Mouse (Mus musculus): ENCODE data around the gene Gm614. TPM values are rescaled to one million over a fixed set of nuclear protein-coding genes. Genes with fewer than 3 reads are reported as not detected.
A peak's percentile ranks its signal among the peaks of the same experiment; 100 is the strongest.

The Gm614 gene
- polyA plus RNA-seq, 2 experiments: 0.15 TPM; not detected in 1

- Histone ChIP-seq H3K4me1 (ENCODE audit: control insufficient read depth, insufficient read depth, low read length) (no peaks in the 10 kb centered on the region), H3K9ac (ENCODE audit: low read depth, low read length, severe bottlenecking) (peak overlapping the region; percentile 49), H3K27me3 (ENCODE audit: control insufficient read depth, insufficient read depth, low read length) (no peaks in the 10 kb centered on the region), H3K36me3 (ENCODE audit: control insufficient read depth, insufficient read depth, low read length) (peaks cover 20% of the 10 kb centered on the region; the same call in 1 of the 2 replicates), H3K27ac (replicated peaks; ENCODE audit: low read depth, low read length) (no peak overlapping the region; the same call in 1 of the 2 replicates), H3K4me3 (replicated peaks; ENCODE audit: low read length) (peak overlapping the region; percentile 50), H3K4me2 (replicated peaks; ENCODE audit: low read depth, low read length, severe bottlenecking) (peak overlapping the region; percentile 43), H3K9me3 (ENCODE audit: control insufficient read depth, low read length) (no peaks in the 10 kb centered on the region)
- no peak for DNase-seq (ENCODE audit: low spot score)
- no peak for ATAC-seq (ENCODE audit: low FRiP score, low read depth)
- no peak for TF ChIP-seq POLR2A (IDR thresholded peaks at IDR 0.05; ENCODE audit: borderline replicate concordance, extremely low read depth, insufficient read depth, insufficient read length)
- WGBS: 33% methylated on average over 6 of the region's 6 CpGs
Observed at GRCm38 (mm10) chrX:101273410-101273809, 9.6 kb upstream of the Gm614 start.

GRCm38 (mm10) chrX:101268755-101269124 lies 4.9 kb upstream of the Gm614 start, which contains the start of gene Gm20489:
Gene Gm20489, minus strand, starts transcription at chrX:101269023.
- TF ChIP-seq POLR2A (IDR thresholded peaks at IDR 0.05; ENCODE audit: borderline replicate concordance, extremely low read depth, insufficient read depth, insufficient read length): no peak
- no peaks in the 10 kb centered on the region for H3K36me3 ChIP-seq (ENCODE audit: control insufficient read depth, insufficient read depth, low read length)
- no peaks in the 10 kb centered on the region for H3K9me3 ChIP-seq (ENCODE audit: control insufficient read depth, low read length)
- ATAC-seq (ENCODE audit: low FRiP score, low read depth) (no peak), DNase-seq (ENCODE audit: low spot score) (no peak)
- H3K4me1 ChIP-seq (ENCODE audit: control insufficient read depth, insufficient read depth, low read length): no peaks in the 10 kb centered on the region
- H3K4me2 ChIP-seq (replicated peaks; ENCODE audit: low read depth, low read length, severe bottlenecking): no peak within 1 kb of the TSS
- no peak within 1 kb of the TSS for H3K9ac ChIP-seq (ENCODE audit: low read depth, low read length, severe bottlenecking)
- H3K27ac ChIP-seq (replicated peaks; ENCODE audit: low read depth, low read length): no peak within 1 kb of the TSS
- 44% methylated on average over 3 of the region's 3 CpGs for WGBS
- no peak within 1 kb of the TSS for H3K4me3 ChIP-seq (replicated peaks; ENCODE audit: low read length)
- H3K27me3 ChIP-seq (ENCODE audit: control insufficient read depth, insufficient read depth, low read length): no peaks in the 10 kb centered on the region

- Histone ChIP-seq H3K4me3 (replicated peaks; ENCODE audit: low read length) (no peak within 1 kb of the TSS), H3K9me3 (ENCODE audit: control insufficient read depth, low read length) (no peaks in the 10 kb centered on the region), H3K4me2 (replicated peaks; ENCODE audit: low read depth, low read length, severe bottlenecking) (no peak within 1 kb of the TSS), H3K36me3 (ENCODE audit: control insufficient read depth, insufficient read depth, low read length) (no peaks in the 10 kb centered on the region), H3K27me3 (ENCODE audit: control insufficient read depth, insufficient read depth, low read length) (no peaks in the 10 kb centered on the region), H3K27ac (replicated peaks; ENCODE audit: low read depth, low read length) (no peak within 1 kb of the TSS), H3K9ac (ENCODE audit: low read depth, low read length, severe bottlenecking) (no peak within 1 kb of the TSS), H3K4me1 (ENCODE audit: control insufficient read depth, insufficient read depth, low read length) (no peaks in the 10 kb centered on the region)
- no peak for TF ChIP-seq POLR2A (IDR thresholded peaks at IDR 0.05; ENCODE audit: borderline replicate concordance, extremely low read depth, insufficient read depth, insufficient read length)
- DNase-seq (ENCODE audit: low spot score): no peak
- ATAC-seq (ENCODE audit: low FRiP score, low read depth): no peak
- 64% methylated on average over 5 of the region's 5 CpGs for WGBS
Observed at GRCm38 (mm10) chrX:101268025-101268754, 4.4 kb upstream of the Gm614 start, which contains the start of gene Il2rg. Gene Il2rg, minus strand, starts transcription at chrX:101268255.

- DNase-seq (ENCODE audit: low spot score): no peak
- H3K27ac ChIP-seq (replicated peaks; ENCODE audit: low read depth, low read length): no peak overlapping the region
- WGBS: 94% methylated on average over 6 of the region's 6 CpGs
- H3K27me3 ChIP-seq (ENCODE audit: control insufficient read depth, insufficient read depth, low read length): no peaks in the 10 kb centered on the region
- H3K36me3 ChIP-seq (ENCODE audit: control insufficient read depth, insufficient read depth, low read length): no peaks in the 10 kb centered on the region
- H3K4me2 ChIP-seq (replicated peaks; ENCODE audit: low read depth, low read length, severe bottlenecking): no peak overlapping the region
- H3K4me3 ChIP-seq (replicated peaks; ENCODE audit: low read length): no peak overlapping the region
- H3K9me3 ChIP-seq (ENCODE audit: control insufficient read depth, low read length): no peaks in the 10 kb centered on the region
- H3K4me1 ChIP-seq (ENCODE audit: control insufficient read depth, insufficient read depth, low read length): no peaks in the 10 kb centered on the region
- TF ChIP-seq POLR2A (IDR thresholded peaks at IDR 0.05; ENCODE audit: borderline replicate concordance, extremely low read depth, insufficient read depth, insufficient read length): no peak
- no peak for ATAC-seq (ENCODE audit: low FRiP score, low read depth)
- no peak overlapping the region for H3K9ac ChIP-seq (ENCODE audit: low read depth, low read length, severe bottlenecking)
Observed at GRCm38 (mm10) chrX:101266631-101267030, 2.8 kb upstream of the Gm614 start.

GRCm38 (mm10) chrX:101260441-101261325 lies 3.1 kb downstream of the Gm614 start:
- no peaks in the 10 kb centered on the region for H3K27me3 ChIP-seq (ENCODE audit: control insufficient read depth, insufficient read depth, low read length)
- TF ChIP-seq POLR2A (IDR thresholded peaks at IDR 0.05; ENCODE audit: borderline replicate concordance, extremely low read depth, insufficient read depth, insufficient read length): no peak
- peak overlapping the region; percentile 74 for H3K27ac ChIP-seq (replicated peaks; ENCODE audit: low read depth, low read length)
- no peak overlapping the region for H3K9ac ChIP-seq (ENCODE audit: low read depth, low read length, severe bottlenecking)
- H3K9me3 ChIP-seq (ENCODE audit: control insufficient read depth, low read length): no peaks in the 10 kb centered on the region
- peaks cover 13% of the 10 kb centered on the region for H3K4me1 ChIP-seq (ENCODE audit: control insufficient read depth, insufficient read depth, low read length)
- DNase-seq (ENCODE audit: low spot score): peak; percentile 68
- 24% methylated on average over 11 of the region's 13 CpGs for WGBS
- no peak overlapping the region for H3K4me3 ChIP-seq (replicated peaks; ENCODE audit: low read length)
- H3K36me3 ChIP-seq (ENCODE audit: control insufficient read depth, insufficient read depth, low read length): peaks cover 4% of the 10 kb centered on the region
- peak; percentile 86 for ATAC-seq (ENCODE audit: low FRiP score, low read depth)
- no peak overlapping the region for H3K4me2 ChIP-seq (replicated peaks; ENCODE audit: low read depth, low read length, severe bottlenecking)

All from limb, embryonic 14.5 days (tissue).